Mouse (Mus musculus): ENCODE measurements around the gene Atp1b1.
A peak's percentile ranks its signal among the peaks of the same experiment; 100 is the strongest.

The Atp1b1 gene

GRCm38 (mm10) chr1:164458245-164458613 is at the start of gene Atp1b1:
TSS of gene Atp1b1 (minus strand) at chr1:164458355.
- DNase-seq (ENCODE audit: low read depth in 2 of 2, low spot score in 2 of 2), result peak; percentile 84 to 88

GRCm38 (mm10) chr1:164505096-164505495 is 46.9 kb upstream of the Atp1b1 start:
- DNase-seq (ENCODE audit: low read depth in 2 of 2, low spot score in 2 of 2), result no peak

- DNase-seq (ENCODE audit: low read depth in 2 of 2, low spot score in 2 of 2), result peak; percentile 46 to 48
Observed at GRCm38 (mm10) chr1:164503140-164503730, 45.1 kb upstream of the Atp1b1 start.

- DNase-seq (ENCODE audit: low read depth in 2 of 2, low spot score in 2 of 2), result no peak
Observed at GRCm38 (mm10) chr1:164502231-164502630, 44.1 kb upstream of the Atp1b1 start.

GRCm38 (mm10) chr1:164494741-164495512 is 36.8 kb upstream of the Atp1b1 start:
- no peak for DNase-seq (ENCODE audit: low read depth in 2 of 2, low spot score in 2 of 2)

- DNase-seq (ENCODE audit: low read depth in 2 of 2, low spot score in 2 of 2), result no peak
Observed at GRCm38 (mm10) chr1:164494215-164494614, 36.1 kb upstream of the Atp1b1 start.

GRCm38 (mm10) chr1:164493042-164493705 is 35.0 kb upstream of the Atp1b1 start:
- DNase-seq (ENCODE audit: low read depth in 2 of 2, low spot score in 2 of 2), result no peak

GRCm38 (mm10) chr1:164492476-164492875 is 34.3 kb upstream of the Atp1b1 start:
- DNase-seq (ENCODE audit: low read depth in 2 of 2, low spot score in 2 of 2), result no peak

- DNase-seq (ENCODE audit: low read depth in 2 of 2, low spot score in 2 of 2), result no peak
Observed at GRCm38 (mm10) chr1:164489961-164490594, 31.9 kb upstream of the Atp1b1 start.

- DNase-seq (ENCODE audit: low read depth in 2 of 2, low spot score in 2 of 2), result no peak
Observed at GRCm38 (mm10) chr1:164483728-164484127, 25.6 kb upstream of the Atp1b1 start.

GRCm38 (mm10) chr1:164482833-164483232 is 24.7 kb upstream of the Atp1b1 start:
- no peak for DNase-seq (ENCODE audit: low read depth in 2 of 2, low spot score in 2 of 2)

GRCm38 (mm10) chr1:164481645-164482354 is 23.6 kb upstream of the Atp1b1 start:
- DNase-seq (ENCODE audit: low read depth in 2 of 2, low spot score in 2 of 2), result no peak

- no peak for DNase-seq (ENCODE audit: low read depth in 2 of 2, low spot score in 2 of 2)
Observed at GRCm38 (mm10) chr1:164480755-164481644, 22.8 kb upstream of the Atp1b1 start.

GRCm38 (mm10) chr1:164475895-164476294 is 17.7 kb upstream of the Atp1b1 start:
- no peak for DNase-seq (ENCODE audit: low read depth in 2 of 2, low spot score in 2 of 2)

GRCm38 (mm10) chr1:164474778-164475511 is 16.8 kb upstream of the Atp1b1 start:
- DNase-seq (ENCODE audit: low read depth in 2 of 2, low spot score in 2 of 2), result no peak

GRCm38 (mm10) chr1:164474310-164474709 is 16.2 kb upstream of the Atp1b1 start:
- DNase-seq (ENCODE audit: low read depth in 2 of 2, low spot score in 2 of 2), result no peak

GRCm38 (mm10) chr1:164473398-164473797 is 15.2 kb upstream of the Atp1b1 start:
- no peak for DNase-seq (ENCODE audit: low read depth in 2 of 2, low spot score in 2 of 2)

GRCm38 (mm10) chr1:164471632-164472031 is 13.5 kb upstream of the Atp1b1 start:
- no peak for DNase-seq (ENCODE audit: low read depth in 2 of 2, low spot score in 2 of 2)

- no peak for DNase-seq (ENCODE audit: low read depth in 2 of 2, low spot score in 2 of 2)
Observed at GRCm38 (mm10) chr1:164470985-164471384, 12.8 kb upstream of the Atp1b1 start.
